Mouse (Mus musculus): ENCODE data around the gene Atp1a4. TPM values are rescaled to one million over a fixed set of nuclear protein-coding genes. Genes with fewer than 3 reads are reported as not detected.

Gene Atp1a4
- total and polyA plus RNA-seq, 2 experiments from 2014 or later: not detected

- ATAC-seq (no peak), DNase-seq (no peak)
- Histone ChIP-seq H3K4me3 (ENCODE audit: low read depth, low read length) (no peak overlapping the region), H3K9me3 (ENCODE audit: low read length) (no peaks in the 10 kb centered on the region), H3K27me3 (ENCODE audit: insufficient read depth, low read length) (no peaks in the 10 kb centered on the region), H3K9ac (no peak overlapping the region), H3K4me1 (ENCODE audit: insufficient read depth) (no peaks in the 10 kb centered on the region), H3K27ac (ENCODE audit: low read depth, low read length) (no peak overlapping the region), H3K36me3 (ENCODE audit: insufficient read depth) (no peaks in the 10 kb centered on the region), H3K4me2 (ENCODE audit: low read depth) (no peak overlapping the region)
- TF ChIP-seq CTCF (IDR thresholded peaks at IDR 0.05; ENCODE audit: low read depth): peak; percentile 27
- 32% methylated on average over 16 of the region's 16 CpGs for WGBS
Observed at GRCm38 (mm10) chr1:172243547-172244205, 14.5 kb downstream of the Atp1a4 start.

- Histone ChIP-seq H3K4me1 (ENCODE audit: insufficient read depth) (no peaks in the 10 kb centered on the region), H3K4me3 (ENCODE audit: low read depth, low read length) (no peak overlapping the region), H3K27ac (ENCODE audit: low read depth, low read length) (no peak overlapping the region; the same call in 1 of the 2 replicates), H3K9me3 (ENCODE audit: low read length) (no peaks in the 10 kb centered on the region), H3K9ac (no peak overlapping the region), H3K27me3 (ENCODE audit: insufficient read depth, low read length) (no peaks in the 10 kb centered on the region), H3K36me3 (ENCODE audit: insufficient read depth) (no peaks in the 10 kb centered on the region), H3K4me2 (ENCODE audit: low read depth) (no peak overlapping the region)
- WGBS: 7% methylated on average over 2 of the region's 2 CpGs
- ATAC-seq: peak; percentile 92
- DNase-seq: peak; percentile 43
- no peak for TF ChIP-seq CTCF (IDR thresholded peaks at IDR 0.05; ENCODE audit: low read depth)
Observed at GRCm38 (mm10) chr1:172242401-172242800, 15.8 kb downstream of the Atp1a4 start.

GRCm38 (mm10) chr1:172240945-172241708 is 17.1 kb downstream of the Atp1a4 start:
- H3K4me3 ChIP-seq (ENCODE audit: low read depth, low read length): no peak overlapping the region
- no peaks in the 10 kb centered on the region for H3K9me3 ChIP-seq (ENCODE audit: low read length)
- 30% methylated on average over 6 of the region's 6 CpGs for WGBS
- DNase-seq (no peak), ATAC-seq (no peak)
- H3K9ac ChIP-seq: no peak overlapping the region
- no peaks in the 10 kb centered on the region for H3K4me1 ChIP-seq (ENCODE audit: insufficient read depth)
- H3K36me3 ChIP-seq (ENCODE audit: insufficient read depth): no peaks in the 10 kb centered on the region
- no peaks in the 10 kb centered on the region for H3K27me3 ChIP-seq (ENCODE audit: insufficient read depth, low read length)
- H3K27ac ChIP-seq (ENCODE audit: low read depth, low read length): no peak overlapping the region; the same call in 1 of the 2 replicates
- TF ChIP-seq CTCF (IDR thresholded peaks at IDR 0.05; ENCODE audit: low read depth): no peak
- H3K4me2 ChIP-seq (ENCODE audit: low read depth): no peak overlapping the region

- Histone ChIP-seq H3K4me2 (ENCODE audit: low read depth) (no peak overlapping the region), H3K4me1 (ENCODE audit: insufficient read depth) (no peaks in the 10 kb centered on the region), H3K36me3 (ENCODE audit: insufficient read depth) (no peaks in the 10 kb centered on the region), H3K9ac (no peak overlapping the region), H3K4me3 (ENCODE audit: low read depth, low read length) (no peak overlapping the region), H3K9me3 (ENCODE audit: low read length) (no peaks in the 10 kb centered on the region), H3K27ac (ENCODE audit: low read depth, low read length) (no peak overlapping the region), H3K27me3 (ENCODE audit: insufficient read depth, low read length) (no peaks in the 10 kb centered on the region)
- ATAC-seq: no peak
- 95% methylated on average over 1 of the region's 1 CpGs for WGBS
- TF ChIP-seq CTCF (IDR thresholded peaks at IDR 0.05; ENCODE audit: low read depth): no peak
- no peak for DNase-seq
Observed at GRCm38 (mm10) chr1:172229215-172229614, 29.0 kb downstream of the Atp1a4 start.

GRCm38 (mm10) chr1:172228209-172228608 is 30.0 kb downstream of the Atp1a4 start:
- Histone ChIP-seq H3K27ac (ENCODE audit: low read depth, low read length) (no peak overlapping the region), H3K4me3 (ENCODE audit: low read depth, low read length) (no peak overlapping the region), H3K27me3 (ENCODE audit: insufficient read depth, low read length) (no peaks in the 10 kb centered on the region), H3K4me1 (ENCODE audit: insufficient read depth) (no peaks in the 10 kb centered on the region), H3K36me3 (ENCODE audit: insufficient read depth) (no peaks in the 10 kb centered on the region), H3K9me3 (ENCODE audit: low read length) (no peaks in the 10 kb centered on the region), H3K9ac (no peak overlapping the region), H3K4me2 (ENCODE audit: low read depth) (no peak overlapping the region)
- ATAC-seq (peak; percentile 61; the same call in 1 of the 2 replicates), DNase-seq (peak; percentile 65)
- 43% methylated on average over 2 of the region's 2 CpGs for WGBS
- no peak for TF ChIP-seq CTCF (IDR thresholded peaks at IDR 0.05; ENCODE audit: low read depth)

- H3K4me1 ChIP-seq (ENCODE audit: insufficient read depth): no peaks in the 10 kb centered on the region
- ATAC-seq (no peak), DNase-seq (no peak)
- no peak overlapping the region for H3K9ac ChIP-seq
- H3K27me3 ChIP-seq (ENCODE audit: insufficient read depth, low read length): no peaks in the 10 kb centered on the region
- H3K36me3 ChIP-seq (ENCODE audit: insufficient read depth): no peaks in the 10 kb centered on the region
- no peak overlapping the region for H3K4me2 ChIP-seq (ENCODE audit: low read depth)
- no peak overlapping the region for H3K27ac ChIP-seq (ENCODE audit: low read depth, low read length)
- WGBS: 46% methylated on average over 11 of the region's 11 CpGs
- no peak for TF ChIP-seq CTCF (IDR thresholded peaks at IDR 0.05; ENCODE audit: low read depth)
- no peak overlapping the region for H3K4me3 ChIP-seq (ENCODE audit: low read depth, low read length)
- H3K9me3 ChIP-seq (ENCODE audit: low read length): no peaks in the 10 kb centered on the region
Observed at GRCm38 (mm10) chr1:172221297-172222063, 36.7 kb downstream of the Atp1a4 start.
